Mouse (Mus musculus): ENCODE results near the gene H2-M10.4. TPM values are rescaled to one million over a fixed set of nuclear protein-coding genes. Genes with fewer than 3 reads are reported as not detected.
"Not testable (repeated sequence)": the region's sequence is repeated elsewhere in the genome, so short reads cannot be mapped to it uniquely, and the experiment has no call there.

The H2-M10.4 gene
- polyA plus RNA-seq (2012; rRNA removed), result not detected in 2 replicates

DNA sequence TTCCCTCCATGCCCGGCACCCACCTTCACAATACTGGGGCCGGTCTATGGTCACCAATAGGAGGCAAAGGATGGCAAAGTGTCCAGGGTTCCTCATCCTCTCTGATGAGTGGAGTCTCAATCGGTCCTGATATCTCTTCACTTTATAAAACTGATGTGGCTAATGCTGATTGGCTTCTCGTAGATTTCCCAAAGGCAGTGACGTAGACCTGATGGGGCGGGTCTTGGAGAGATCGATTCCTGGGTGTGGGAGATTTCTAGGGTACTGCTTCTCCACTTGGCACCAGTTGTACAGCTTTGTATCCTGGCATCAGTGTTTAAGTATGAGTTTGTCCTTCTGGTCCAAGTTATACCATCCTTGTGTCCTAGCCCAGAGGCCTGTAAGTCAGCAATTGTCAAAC is at the start of gene H2-M10.4:
TSS of gene H2-M10.4 (minus strand) at position 101 of the 400 bp plus-strand sequence.
- no peak for DNase-seq (ENCODE audit: low read depth)

DNA sequence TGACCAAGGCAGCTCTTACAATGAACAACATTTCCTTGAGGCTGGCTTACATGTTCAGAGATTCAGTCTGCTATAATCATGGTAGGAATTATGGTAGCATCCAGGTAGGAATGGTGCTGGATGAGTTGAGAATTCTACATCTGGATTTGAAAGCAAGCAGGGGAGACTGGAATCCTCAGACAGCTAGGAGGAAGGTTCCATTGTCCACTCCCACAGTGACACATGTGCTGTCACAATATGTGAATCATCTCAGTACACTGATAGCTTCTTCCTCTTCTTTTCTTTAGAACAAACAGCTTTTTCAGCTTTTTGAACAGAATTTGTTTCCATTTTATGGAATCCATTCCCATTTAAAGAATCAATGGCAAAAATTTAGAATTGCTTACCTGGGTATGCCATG is 41.8 kb upstream of the H2-M10.4 start:
- no peak for DNase-seq (ENCODE audit: low read depth)

DNA sequence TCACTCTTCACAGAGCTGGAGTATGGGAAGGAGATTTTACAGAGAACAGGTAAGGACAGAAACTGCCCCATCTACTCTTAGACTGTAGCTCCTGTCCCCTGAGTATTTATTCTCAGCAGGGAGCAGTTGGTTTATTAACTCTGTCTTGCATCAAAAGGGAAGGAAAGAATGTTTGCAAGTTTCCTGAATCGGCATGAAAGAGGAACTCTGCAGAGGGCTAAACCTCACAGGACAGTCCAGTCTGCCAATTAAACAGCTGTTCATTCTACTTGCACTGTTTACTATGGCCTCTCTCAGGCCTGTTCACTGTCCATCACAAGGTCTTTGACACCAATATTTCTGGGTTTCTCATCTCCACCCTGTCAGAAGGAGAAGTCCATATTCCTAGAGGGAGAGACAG is 38.3 kb upstream of the H2-M10.4 start:
- DNase-seq (ENCODE audit: low read depth), result no peak

DNA sequence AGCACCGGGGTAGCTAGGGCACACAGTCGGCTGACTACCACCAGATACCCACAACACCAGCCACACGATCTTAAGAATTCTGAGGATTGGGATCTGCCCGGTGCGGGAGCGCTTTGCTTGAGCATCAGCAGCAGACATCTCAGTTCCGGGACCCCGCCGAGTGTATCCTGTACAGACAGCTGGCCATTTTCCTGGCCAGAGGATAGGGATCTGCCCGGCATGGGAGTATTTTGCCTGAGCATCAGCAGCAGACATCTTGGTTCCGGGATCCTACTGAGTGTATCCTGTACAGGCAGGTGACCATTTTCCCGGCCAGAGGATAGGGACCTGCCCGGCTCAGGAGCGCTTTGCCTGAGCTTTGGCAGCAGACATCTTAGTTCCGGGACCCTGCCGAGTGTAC is 26.0 kb upstream of the H2-M10.4 start:
- DNase-seq (ENCODE audit: low read depth), result not testable (repeated sequence)

DNA sequence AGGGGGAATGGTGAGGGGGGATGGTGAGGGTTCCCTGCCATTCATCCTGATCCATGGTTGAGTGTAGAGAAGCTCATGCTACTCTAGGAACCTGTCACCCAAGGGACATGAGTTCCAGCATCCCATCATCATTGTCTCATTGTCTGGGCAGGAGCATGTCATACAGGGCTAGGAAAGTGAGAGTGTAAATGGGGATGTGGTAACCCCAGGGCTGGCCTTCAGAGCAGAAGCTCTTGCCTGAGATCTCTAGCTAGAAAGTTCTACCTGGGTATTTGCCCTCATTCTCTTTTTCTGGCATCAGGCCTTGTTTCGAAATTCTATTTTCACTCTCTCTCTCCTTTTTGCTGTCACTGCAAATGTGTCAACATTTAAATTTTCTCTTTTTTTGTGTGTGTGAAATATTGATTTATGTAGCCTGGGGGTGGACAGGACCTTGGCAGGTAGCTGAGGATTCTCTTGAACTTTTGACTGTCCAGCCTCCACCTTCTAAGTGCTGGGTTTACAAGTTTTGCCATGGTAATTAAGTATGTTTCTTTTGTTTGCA is 24.6 kb upstream of the H2-M10.4 start:
- DNase-seq (ENCODE audit: low read depth), result no peak

DNA sequence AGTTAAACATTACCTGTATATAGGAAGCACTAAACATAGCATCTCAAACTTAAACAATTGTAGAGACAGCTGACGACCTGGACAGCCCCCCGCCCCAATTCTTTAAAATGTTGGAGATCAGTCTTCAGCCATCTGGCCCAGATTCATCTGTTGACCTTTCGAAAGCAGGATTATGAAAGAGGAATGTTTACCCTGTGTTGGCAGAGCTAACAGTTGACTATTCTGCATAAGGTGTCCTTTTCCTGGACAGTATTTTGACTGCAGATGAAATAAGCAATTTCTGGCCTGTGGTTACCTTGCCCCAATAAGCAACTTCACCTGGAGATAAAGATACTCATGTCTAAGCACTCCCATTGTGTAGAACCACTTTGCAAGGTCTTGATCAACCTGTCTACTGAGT is 21.7 kb upstream of the H2-M10.4 start:
- DNase-seq (ENCODE audit: low read depth), result no peak

DNA sequence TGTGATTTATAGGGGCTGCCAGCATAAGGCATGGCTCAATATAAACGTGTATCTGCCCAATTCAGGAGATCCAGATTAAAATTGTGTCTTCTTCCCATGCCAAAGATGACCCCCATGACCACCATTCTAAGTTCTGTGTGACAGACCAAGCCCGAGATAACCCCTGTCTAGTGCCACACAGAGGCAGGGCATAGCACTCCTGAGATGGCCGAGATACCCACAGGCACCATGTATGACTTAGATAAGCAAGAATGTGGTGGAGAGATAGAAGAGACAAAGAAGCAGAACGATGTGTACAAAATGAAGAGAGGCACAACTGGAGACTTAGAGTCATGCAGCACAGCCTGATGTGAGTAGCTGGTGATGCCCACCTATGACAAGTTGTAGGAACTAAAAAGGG is 5.9 kb downstream of the H2-M10.4 start:
- DNase-seq (ENCODE audit: low read depth), result no peak

DNA sequence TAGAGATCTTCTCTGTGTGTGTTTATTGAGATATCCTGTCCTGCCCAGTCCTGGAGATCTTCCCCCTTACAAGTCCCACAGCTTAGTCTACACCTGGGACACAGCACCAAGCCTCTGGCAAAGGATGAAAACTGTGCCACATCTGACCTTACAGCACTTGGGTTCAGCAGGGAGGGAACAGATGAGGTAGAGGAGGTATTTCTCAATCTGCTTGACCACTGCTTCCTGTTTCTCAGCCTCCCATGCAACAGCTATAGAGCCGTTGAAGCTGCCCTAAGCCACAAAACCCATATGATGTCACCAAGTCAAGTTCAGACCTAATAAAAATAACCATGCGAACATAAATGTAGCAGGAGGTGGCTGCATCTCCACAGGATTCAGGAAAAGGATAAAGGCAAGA is 30.7 kb downstream of the H2-M10.4 start:
- no peak for DNase-seq (ENCODE audit: low read depth)

DNA sequence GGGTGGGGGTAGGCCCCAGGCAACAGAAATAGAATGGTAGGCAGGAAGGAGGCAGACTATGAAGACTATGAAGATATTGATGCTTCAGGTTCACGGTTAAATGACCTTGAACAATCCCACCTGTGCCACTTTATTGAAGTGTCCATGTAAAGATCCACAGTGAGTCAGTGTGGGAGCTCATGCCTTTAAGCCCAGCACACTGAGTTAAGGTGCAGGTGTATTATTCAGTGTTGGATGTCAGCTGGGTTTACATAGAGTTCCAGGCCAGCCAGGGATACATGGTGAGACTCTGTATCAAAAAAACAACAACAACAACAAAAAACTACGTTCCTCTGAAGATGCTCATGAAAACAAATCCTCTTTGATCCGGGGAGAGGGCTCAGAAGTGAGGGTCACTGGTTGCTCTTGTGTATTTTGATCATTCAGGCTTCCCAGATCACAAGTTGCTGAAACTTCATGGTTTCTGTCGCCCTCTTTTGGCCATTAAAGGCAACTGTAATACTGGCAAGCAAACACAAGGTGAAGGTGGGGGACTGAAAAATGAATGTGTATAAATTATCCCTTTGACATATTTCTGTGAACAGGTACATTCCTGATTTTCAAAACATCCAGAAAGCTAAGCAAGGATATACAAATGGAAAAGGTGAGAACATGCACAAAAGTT is 43.9 kb downstream of the H2-M10.4 start:
- DNase-seq (ENCODE audit: low read depth), result no peak

DNA sequence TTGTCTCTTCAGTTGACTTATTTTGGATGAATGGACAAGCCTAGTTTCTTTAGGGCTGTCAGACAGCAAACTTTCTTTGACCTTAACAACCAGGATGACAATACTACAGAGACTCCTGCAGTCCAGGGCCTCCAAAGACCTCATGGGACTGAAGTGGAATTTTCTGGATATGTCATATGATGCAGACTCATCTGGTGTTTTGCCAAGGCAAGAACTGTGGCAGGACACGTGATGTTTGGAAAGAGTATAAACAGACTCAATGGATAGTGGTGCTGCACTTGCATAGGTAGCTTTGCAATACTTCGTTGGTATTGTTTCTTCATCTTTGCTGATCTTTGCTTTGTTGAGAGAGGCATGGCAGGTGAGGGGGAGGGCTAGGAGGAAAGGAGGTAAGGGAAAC is 44.7 kb downstream of the H2-M10.4 start:
- no peak for DNase-seq (ENCODE audit: low read depth)

DNA sequence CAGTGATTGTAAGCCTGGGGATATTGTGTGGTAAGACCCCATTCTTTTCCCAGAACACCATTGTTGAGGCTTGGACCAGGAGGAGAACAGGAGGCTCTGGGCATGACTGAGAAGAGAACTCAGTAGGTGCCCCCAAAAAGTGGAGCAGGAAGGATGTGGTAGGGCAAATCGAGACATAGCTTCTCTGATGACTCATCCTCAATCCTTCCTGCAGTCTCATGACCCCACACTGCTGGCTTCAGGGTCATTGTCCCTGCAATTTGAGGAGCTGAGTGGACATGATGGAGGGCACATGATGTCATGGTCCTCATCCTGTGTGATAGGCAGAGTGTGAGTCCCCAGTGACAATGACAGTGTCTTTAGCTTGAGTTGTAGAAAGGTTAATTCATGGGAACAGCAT is 46.7 kb downstream of the H2-M10.4 start:
- no peak for DNase-seq (ENCODE audit: low read depth)

DNA sequence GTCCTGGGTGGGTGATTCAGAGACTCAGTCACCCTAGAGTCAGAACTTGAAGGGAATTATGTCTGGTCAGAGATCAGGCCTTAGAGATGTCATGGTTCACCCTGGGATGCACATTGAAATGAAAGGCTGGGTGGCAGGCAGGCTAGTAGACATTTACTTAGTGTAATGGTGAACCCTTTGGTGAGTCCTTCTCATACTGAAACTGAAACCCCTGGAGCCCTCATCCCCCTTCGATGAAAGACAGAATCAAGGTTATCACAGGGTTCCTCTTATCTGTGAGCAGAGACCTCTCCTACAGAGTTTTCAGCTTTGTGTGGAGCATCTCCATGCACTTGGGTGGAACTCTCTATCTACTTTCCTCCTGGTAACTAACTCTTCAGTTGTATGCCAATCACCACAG is 47.8 kb downstream of the H2-M10.4 start:
- DNase-seq (ENCODE audit: low read depth), result no peak

Other genes starting within 250 kb of the H2-M10.4 start
- 52.7 and 58.0 TPM in 2 replicates for gene Rpp21, start 204.3 kb downstream of the H2-M10.4 start, polyA plus RNA-seq (2012; rRNA removed)
- gene Trim39, start 190.1 kb downstream of the H2-M10.4 start, polyA plus RNA-seq (2012; rRNA removed), result 16.9 and 18.2 TPM in 2 replicates
- not detected in 2 replicates for gene H2-M10.2, start 175.8 kb downstream of the H2-M10.4 start, polyA plus RNA-seq (2012; rRNA removed)
- gene H2-M10.1, start 136.2 kb downstream of the H2-M10.4 start, polyA plus RNA-seq (2012; rRNA removed), result not detected in 2 replicates
- gene H2-M10.3, start 93.9 kb downstream of the H2-M10.4 start, polyA plus RNA-seq (2012; rRNA removed), result not detected in 2 replicates
- not detected in 2 replicates for gene H2-M11, start 84.7 kb upstream of the H2-M10.4 start, polyA plus RNA-seq (2012; rRNA removed)
- gene H2-M9, start 180.3 kb upstream of the H2-M10.4 start, polyA plus RNA-seq (2012; rRNA removed), result 0.29 and 0.45 TPM in 2 replicates
- not detected in 2 replicates for gene H2-M1, start 209.9 kb upstream of the H2-M10.4 start, polyA plus RNA-seq (2012; rRNA removed)